Mouse (Mus musculus) Muller cell, postnatal 12 days (primary cell): ENCODE data around the gene Vps50.
"Not testable (repeated sequence)": the region's sequence is repeated elsewhere in the genome, so short reads cannot be mapped to it uniquely, and the experiment has no call there.

ENCODE experiments used
- DNase-seq: peaks from one replicate; pipeline ENCODE4 v3.0.0-alpha.2; 2015; ENCODE audit errors: inconsistent ontology term

Vps50 gene

DNA sequence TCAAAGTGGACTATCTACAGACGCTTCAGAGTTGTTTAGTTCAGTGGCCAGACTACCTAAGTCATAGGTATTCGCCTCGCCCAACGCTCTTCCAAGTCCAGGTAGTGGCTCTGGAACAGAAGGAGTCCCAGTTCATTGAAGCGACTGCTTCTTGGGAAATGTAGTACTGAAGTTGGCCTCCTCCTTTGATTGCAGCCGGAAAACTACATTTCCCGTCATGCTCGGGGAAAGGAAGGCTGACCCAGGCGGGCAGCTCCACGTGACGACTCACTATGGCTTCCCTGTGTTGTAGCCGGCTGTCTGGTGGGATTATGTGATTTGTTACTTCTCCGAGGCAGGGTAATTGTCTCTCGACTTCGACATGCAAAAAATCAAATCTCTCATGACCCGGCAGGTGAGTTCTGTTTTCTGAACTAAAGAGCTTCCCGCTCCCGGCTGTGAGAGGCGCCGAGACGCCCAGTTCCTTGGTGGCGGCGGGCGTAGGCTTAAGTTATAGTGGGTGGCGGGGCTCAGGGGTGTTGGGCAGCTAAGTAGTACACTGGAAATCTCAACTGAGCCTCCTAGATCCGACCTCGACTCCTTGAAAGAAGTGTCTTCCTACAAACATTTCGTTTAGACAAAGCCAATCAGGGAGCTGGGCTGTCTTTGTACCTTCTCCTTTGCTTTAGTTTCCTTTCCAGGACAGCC is at the start of gene Vps50, which contains the start of gene Hepacam2:
Gene Vps50, plus strand, starts transcription at position 221 of the 687 bp plus-strand sequence.
Gene Hepacam2, minus strand, starts transcription at position 137 of the 687 bp plus-strand sequence.
- peak; percentile 81 for DNase-seq

DNA sequence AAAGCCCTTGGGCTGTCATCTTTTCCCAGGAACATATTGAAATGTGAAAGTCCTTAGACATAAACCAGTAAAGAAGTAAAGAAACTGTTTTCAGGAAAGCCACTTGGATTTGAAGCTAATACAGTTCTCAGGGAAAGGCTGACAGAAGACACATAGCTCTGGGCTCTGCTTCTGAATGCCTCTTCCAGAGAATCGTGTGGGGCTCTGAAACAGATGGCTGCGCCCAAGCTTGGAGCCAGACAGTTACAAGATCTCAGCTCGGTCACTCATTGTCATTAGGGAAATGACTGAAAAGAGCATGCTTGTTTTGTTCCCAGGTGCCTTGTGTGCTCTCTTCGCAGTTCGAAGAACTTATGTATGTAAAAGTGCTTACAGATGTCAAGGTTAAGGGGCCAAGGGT is 43.8 kb upstream of the Vps50 start:
- DNase-seq, result no peak

DNA sequence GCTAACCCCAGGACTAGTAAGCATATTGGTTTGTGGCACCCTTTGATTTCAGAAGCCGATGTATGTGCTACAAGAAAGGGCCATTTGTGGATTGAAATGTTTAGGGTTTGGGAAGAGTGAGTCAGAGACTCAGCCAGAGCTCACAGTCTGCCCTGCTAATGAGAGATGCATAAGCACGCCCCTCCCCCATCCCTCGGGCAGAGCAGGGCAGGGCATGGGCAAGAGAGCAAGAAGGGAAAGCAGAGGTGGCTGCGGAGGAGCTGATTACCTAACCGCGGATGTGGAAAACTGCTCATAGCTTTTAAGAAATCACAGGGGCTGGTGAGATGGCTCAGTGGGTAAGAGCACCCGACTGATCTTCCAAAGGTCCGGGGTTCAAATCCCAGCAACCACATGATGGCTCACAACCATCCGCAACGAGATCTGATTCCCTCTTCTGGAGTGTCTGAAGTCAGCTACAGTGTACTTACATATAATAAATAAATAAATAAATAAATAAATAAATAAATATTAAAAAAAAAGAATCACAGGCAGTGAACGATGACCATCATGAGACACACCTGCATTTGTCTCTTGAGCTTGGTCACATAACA is 42.1 kb upstream of the Vps50 start:
- DNase-seq, result peak; percentile 58

DNA sequence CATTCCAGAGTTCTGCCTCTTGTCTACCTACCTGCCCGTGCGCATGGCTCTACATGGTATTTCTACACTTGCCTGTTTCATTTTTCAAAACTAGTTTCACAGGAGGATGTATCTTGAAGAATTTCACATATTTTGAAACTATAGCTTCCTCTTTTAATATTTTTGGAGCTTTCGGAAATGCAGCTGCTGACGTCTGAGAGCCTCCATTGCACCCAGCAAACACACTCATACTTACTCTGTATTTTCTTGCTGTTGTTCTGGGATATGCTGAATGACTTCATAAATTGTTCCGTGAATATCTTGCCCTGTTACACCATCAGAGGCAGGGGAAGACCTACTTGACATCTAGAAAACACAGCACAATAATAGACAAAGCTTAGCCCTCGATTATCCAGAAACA is 35.2 kb upstream of the Vps50 start:
- DNase-seq, result no peak

DNA sequence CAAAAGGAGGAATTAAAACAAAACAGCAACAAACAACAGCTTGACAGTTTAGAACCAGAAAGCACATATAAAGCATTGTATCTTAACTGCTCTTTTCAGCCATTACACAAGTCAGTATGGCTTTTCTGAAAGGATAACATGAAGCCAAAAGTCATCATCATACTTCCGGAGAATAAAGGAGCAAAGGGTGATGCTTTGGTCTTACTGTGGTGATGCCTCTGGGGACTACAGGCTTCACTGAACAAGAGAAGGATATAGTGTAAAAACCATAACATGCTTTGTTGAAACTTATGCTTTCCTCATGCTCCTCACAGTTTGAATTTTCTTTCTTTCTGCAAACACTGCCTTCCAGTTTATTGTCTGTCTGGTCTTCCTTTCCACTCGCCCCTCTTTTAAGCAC is 34.6 kb upstream of the Vps50 start:
- DNase-seq, result no peak

DNA sequence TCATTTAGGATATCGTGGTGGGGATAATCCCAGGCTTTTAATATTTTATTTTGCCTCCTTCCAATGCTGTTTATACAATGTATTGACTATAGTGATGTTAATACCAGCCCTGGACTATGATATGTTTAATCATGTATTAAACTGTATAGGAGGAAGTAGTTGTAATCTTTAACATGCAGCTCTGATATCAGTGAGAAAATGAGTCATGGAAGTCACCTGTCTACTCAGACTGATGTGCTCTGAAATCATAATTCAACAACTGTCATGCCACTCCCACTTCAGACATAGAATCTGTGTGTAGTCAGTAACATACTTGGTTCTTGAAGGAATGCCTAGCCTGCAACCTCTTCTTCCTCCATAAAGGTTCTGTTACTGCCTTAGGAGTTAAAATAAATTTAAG is 29.6 kb upstream of the Vps50 start:
- no peak for DNase-seq

DNA sequence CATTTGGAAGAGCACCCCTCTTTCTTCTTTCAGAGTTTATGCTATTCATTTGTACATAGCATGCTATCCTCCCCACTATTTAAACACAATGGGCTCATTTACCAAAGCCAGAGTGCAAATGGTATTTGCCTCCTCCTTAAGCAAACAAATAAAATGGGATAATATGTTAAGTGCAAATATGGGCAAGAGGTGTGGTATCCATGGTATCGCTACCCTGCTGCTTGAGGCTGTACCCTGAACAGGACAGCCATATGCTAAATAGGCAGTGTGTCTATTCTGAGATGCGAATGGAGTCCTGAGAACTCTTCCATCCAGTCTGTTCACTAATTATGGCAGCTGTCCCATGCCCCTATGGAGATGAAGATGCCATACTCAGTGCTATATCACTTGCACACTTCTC is 27.5 kb upstream of the Vps50 start:
- DNase-seq, result no peak

DNA sequence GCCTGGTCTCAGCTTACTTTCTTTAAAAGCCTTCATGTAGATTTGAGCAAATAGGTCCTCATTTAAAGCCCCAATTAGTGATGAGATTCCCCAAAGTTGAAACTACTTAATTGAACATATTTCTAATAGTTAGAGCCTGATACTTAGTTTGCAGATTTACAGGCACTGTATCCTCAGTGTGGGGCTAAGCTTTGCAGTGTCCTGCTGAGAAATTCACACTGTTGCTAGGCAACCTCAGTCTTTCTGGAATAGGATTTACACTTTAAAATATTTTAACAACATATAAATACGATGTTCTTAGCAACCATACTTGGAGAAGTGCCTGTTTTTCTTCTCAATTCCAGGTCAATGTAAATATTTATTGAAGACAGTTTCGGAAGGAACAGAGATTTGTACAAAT is 21.9 kb upstream of the Vps50 start:
- DNase-seq, result no peak

DNA sequence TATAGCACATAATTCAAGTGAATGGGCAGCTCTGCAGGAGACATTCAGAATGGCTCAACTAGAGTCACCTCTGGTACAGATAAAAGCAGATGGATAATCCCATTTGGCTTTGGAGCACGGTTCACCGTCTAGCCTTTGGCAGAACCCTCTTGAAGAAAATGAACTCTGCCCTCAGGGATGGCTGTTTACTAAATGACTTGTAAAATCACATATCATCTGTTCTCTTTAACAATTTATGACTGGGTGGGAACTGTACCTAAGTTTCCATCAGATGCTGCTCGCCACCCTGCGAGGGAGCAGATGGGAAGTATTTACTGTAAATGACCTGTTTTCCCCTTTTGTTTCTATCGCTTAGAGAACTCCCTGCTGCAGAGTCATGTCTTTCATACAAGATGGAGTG is 18.3 kb upstream of the Vps50 start:
- no peak for DNase-seq

DNA sequence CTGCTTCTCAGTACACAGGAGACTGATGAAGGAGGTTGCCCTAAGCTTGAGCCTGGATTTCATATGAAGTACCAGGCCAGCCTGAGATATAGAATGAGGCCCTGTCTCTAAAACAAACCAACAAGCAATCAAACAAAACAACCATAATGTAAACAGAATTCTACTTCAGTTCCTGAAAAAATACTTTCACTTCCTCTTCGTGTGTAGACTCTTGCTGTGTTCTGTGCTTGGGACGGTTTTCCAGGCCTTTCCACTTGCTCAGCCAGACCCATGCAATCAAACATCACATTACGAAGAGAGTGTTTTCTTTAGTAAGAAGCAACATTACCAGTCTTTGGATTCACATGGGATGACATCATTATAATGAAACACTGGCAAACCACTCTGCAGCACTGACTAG is 16.5 kb upstream of the Vps50 start:
- no peak for DNase-seq

DNA sequence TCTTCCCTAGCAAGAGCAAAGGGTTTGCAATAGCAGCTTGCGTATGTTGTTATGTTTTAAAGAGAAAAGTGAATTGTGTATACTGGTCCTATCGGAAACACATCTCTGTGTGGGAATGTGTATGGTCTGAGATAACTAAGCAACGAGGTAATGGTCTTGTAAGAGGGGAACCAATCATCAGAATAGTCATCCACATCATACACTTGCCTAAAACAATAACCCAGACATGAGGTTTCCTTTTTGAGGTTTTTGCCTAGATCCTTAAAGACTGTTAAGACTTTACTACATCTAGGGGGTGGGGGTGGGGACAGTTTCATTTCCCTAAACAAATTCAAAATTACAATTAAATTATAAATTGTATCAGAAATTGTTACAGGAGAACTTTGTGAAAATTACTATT is 13.0 kb upstream of the Vps50 start:
- DNase-seq, result no peak

DNA sequence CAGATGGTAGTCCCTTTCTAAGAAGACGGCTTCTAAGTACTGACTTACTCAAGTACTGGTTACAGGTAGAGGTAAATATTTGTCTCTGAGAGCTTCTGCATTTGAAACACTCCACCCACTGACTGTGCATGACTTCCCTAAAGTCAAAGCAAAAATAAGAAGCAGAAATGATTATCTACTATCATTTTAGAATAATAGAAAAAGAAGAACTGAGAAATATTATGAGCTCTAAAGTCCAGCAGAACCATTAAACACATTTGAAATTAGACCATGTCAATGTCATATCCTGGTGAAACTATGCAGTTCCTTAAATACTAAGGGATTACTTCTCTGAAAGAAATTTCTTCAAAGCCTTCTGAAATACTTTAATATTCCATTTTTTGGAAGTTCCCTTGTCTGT is 10.8 kb upstream of the Vps50 start:
- no peak for DNase-seq

DNA sequence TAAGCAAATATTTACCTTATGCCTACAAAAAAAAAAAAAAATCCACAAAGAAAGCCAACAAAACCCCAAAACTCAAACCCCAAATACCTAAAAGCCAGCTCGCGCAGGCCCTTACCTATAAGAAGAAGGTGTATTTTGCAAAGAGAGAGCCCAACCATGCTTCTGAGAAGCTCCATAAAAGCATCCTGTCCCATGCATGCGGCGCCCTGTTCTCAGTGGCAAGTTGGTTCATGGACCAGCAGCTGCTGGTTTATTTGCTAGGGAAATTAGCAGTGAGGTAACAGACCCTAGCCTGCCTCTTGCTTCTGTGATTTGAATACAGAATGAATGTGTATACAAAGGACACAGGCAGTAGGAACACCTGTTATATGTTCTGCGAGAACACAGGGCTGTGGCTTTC is 3.9 kb upstream of the Vps50 start:
- DNase-seq, result no peak

DNA sequence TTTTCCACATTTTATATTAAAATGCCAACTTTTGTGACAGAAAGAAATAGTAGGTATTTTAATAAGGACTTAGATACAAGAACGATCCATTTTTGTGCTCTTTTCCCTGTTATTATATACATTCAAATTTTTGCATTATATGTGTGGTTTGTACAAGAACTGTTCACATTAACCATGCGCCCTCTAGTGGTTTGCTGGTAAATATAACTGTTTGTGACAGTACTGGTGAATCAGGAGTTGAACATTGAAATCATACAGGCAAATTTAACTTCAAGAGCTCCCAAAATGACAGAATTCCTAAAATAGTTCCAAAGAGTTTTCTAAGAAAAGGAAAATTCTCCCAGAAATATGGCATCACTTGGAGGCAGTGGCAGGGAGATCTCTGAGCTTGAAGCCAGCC is 2.0 kb upstream of the Vps50 start:
- DNase-seq, result peak; percentile 14

DNA sequence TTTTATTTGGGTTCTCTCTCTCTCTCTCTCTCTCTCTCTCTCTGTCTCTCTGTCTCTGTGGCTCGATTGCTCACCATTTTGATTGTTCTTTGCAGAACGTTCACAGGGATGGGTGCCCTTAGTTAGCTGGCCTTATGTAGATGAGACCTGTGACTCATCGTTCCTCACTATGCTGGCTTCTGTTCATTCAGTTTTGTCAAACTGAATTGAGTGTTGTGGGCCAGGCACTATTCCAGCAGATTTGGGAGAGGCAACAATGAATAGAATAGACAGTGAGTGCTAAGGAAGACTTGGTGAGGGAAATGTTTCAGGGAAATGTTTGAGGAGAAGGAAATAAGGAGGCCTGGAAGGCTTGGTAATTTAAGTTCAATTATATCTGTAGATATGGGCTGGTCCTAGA is 2.1 kb downstream of the Vps50 start:
- DNase-seq, result peak; percentile 65

DNA sequence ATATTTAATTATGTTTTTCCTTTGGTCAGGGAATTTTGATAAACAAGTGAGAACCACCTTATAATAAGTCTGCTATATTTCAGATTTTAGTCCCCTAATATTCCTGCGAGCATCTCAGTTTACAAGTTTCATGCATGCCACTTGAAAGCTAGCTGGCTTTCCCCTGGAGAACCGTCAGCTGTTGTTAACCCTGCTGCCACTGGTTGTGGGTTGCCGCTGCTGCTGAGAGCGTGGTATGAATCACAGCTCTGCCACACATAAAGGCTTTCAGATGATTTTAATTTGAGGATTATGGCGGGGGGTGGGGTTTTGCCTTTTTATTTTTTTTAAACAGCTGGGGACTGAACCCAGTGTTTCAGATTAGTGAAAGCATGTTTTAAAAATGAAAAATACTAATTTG is 7.1 kb downstream of the Vps50 start:
- DNase-seq, result no peak

DNA sequence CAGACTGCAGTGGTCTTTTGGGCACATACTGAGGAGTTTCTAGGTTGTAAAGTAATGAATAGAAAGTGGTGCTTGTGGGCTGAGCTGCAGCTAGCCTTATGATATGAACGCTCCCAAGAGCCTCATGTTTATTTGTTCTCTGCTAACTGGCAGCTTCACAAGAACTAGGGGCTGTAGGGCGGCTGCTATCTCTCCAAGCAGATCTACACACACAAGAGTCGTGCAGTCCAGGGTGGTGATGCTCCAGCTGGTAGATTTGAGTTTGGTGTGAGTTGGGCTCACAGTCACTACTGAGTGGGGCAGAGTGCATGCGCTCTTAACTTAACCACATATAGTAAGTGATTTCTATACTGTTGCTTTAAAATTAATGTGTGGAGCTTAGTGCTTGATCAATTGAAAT is 8.9 kb downstream of the Vps50 start:
- no peak for DNase-seq

DNA sequence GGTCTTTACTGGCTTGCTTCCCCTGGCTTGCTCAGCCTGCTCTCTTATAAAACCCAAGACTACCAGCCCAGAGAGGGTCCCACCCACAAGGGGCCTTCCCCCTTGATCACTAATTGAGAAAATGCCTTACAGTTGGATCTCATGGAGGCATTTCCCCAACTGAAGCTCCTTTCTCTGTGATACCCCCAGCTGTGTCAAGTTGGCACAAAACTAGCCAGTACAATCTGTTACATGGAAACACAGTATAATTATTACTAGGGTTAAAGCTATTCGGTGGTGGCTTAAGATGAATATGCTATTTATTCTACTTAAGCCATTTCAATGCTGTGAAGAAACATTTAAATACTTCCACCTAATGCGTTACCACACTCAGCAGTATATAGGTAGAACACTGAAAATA is 10.0 kb downstream of the Vps50 start:
- not testable (repeated sequence) for DNase-seq

DNA sequence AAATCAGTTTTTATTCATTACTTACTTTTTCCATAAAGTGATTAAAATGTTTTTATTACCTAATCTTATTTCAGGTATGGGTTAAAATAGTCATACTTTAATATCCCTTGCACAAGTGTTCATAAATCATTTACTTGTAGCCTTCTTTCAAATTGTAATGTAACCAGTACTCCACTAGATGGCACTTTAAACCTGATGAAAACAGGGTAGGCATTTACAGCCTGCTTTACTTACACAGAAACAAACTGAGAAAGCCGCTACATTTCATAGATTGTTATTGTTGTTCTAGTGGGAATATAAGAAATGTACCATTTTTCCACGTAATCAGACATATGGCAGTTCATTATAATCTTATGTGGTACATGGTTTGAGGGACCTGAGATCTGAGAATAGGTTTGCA is 11.6 kb downstream of the Vps50 start:
- peak; percentile 45 for DNase-seq

DNA sequence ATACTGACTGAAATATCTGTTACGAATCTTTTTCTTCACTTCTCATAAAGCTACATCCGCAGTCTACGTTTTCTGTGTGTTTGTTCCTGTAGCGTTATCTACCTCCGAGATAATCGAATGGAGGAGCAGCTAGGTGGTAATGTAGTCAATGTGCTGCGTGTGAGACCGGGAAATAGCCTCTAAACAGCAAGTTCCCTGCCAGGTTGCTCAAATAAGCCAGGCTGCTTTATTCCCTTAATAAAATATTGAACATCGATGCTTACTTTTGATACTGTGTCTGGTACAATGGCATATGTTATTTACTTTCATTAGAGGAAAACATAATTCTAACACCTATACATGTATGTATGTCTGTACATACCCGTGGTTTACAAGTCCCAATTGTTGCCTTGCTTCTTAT is 12.9 kb downstream of the Vps50 start:
- no peak for DNase-seq

DNA sequence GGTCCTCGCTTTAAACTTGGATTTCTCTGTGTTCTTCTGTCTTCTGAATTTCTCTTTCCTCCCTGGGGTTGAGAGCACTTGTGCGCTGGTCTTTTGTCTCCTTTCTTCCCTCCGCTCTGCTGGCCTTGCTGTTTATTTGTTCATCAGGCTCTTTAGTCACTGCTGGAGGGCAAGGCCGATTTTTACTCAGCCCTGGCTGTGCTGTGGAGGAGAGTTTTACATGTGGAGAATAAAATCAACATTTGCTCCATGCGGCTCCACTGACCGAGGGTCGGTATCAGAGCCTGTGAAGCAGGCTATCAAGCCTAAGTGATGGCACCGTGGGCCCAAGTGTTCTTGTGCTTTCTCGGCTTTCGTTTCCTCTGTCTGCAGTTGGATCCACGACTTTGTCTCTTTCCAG is 13.4 kb downstream of the Vps50 start:
- DNase-seq, result no peak

DNA sequence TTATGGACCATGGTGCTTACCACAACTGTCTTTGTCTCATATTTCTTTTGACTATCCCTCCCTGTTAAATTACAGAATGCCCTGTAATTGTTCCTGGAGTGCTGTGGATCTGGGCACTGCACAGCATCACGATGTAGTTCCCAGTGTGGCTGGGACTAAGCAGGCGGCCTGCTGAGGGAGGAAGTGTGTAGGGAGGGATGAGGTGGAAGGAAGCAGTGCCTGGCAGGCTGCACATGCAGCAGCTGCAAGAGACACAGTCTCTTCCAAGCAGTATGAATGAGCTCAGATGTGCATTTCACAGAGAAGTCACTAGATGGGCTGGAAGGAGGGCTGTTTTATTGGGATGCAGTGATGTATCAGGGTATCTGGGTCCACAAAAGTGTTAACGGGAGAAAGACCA is 14.4 kb downstream of the Vps50 start:
- no peak for DNase-seq

DNA sequence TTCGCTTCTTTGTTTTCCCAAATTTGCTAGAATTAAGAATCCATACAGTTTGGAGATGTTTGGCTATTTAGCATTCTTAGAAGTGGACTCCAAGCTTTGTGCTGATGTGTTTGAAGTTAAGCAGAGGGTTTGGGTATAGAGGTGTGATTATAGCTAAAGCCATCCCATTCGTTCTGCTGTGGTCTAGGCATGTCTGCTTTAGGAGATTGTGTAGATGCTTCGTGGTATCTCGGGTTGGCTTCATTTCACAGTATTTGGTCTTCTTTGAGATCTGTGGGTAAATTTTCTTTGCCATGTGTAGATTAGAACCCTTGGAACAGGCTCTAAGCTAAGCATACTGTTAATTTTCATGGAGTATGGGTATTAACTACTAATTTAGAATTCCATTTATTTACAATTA is 30.0 kb downstream of the Vps50 start:
- DNase-seq, result no peak

DNA sequence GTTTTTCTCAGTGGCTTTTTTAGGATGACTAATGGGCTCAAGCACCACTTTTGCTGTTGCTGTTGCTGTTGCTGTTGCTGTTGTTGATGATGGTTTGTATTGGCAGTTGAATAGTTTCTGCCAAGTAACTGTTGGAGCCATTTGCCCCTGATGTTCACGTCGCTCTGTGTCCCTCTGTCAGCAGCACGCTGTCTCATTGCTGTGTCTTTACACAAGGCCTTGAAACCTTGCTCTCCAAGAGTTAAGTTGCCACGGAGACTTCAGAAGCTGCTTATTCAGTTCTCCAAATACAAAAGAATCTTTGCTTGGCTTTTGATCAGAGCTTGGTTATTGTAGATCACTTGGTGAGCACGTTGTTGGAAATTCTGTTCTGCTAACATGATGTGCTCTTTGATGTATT is 33.3 kb downstream of the Vps50 start:
- DNase-seq, result no peak
